Mouse (Mus musculus): ENCODE data around the gene Gm17545.

The Gm17545 gene

GRCm38 (mm10) chr9:22443157-22443556 is 10.9 kb upstream of the Gm17545 start:
- no peak for DNase-seq (ENCODE audit: low read depth, low spot score)

DNA sequence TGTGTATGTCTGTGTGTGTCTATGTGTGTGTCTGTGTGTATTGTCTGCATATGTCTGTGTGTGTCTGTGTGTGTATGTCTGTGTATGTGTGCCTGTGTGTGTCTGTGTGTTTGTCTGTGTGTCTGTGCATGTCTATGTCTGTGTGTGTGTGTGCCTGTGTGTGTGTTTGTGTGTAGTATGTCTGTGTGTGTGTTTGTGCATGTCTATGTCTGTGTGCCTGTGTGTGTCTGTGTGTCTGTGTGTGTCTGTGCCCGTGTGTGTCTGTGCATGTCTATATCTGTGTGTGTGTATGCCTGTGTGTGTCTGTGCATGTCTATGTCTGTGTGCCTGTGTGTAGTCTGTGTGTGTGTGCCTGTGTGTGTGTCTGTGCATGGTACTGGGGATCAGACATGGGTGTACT is 9.0 kb upstream of the Gm17545 start:
- no peak for DNase-seq (ENCODE audit: low read depth, low spot score)

DNA sequence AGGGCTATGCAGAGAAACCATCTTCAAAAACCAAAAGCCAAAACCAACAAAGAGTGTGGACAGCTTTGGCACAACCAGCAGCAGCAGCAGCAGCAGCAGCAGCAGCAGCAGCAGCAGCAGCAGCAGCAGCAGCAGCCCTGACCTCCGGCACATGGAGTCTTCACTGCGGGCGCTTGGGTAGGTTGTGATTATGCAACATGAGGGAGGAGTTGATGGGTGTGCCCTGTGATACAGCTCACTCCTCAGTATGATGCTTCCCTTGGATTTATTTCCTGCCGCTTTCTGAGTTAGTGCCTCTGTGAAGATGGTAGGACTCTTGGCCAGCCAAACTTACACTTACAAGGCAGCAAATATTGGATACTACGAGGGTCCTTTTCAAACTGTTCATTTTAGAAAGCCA is 6.9 kb upstream of the Gm17545 start:
- peak; percentile 43 for DNase-seq (ENCODE audit: low read depth, low spot score)

- DNase-seq (ENCODE audit: low read depth, low spot score) = no peak
These were observed 5.7 kb upstream of the Gm17545 start for GRCm38 (mm10) chr9:22448420-22448819.

DNA sequence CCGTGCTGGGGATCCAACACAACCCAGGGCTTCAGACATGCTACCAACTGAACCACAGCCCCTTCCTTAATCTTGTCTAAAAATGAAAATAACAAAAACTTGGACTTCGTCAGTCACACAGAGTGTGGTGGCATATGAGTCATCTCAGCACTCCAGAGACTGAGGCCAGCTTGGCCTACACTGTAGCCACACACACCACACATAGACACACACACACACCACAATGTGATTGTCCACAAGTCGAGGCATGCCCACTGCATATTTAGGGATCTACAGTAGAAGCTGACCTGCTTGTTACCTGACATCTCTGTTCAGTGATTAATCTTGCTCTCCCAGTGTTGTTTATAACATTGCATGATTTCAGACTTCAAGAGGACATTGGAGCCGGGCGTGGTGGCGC is 4.9 kb upstream of the Gm17545 start:
- DNase-seq (ENCODE audit: low read depth, low spot score) = peak; percentile 49

DNA sequence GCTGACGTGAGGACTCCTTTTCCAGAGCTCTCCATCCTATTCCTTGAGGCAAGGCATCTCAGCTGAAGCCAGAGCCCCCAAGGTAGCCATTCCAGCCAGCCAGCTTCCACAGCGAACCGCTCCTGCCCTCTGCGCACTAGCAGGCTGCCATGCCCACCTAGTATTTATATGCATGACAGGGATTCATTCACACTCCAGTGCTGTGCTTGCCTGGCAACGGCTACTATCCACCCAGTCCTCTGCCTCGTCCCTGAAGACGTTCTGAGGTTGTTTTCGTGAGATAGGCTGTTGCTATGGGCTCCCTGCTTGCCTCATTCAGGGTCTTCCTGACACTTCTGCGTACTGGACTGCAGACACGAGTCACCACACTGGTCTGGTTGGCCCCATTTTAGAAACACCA is 1.4 kb upstream of the Gm17545 start:
- DNase-seq (ENCODE audit: low read depth, low spot score) = no peak

- DNase-seq (ENCODE audit: low read depth, low spot score) = no peak
These were observed 577 bp upstream of the Gm17545 start for GRCm38 (mm10) chr9:22453501-22453924.

- no peak for DNase-seq (ENCODE audit: low read depth, low spot score)
These were observed 951 bp downstream of the Gm17545 start for GRCm38 (mm10) chr9:22455041-22455440.

DNA sequence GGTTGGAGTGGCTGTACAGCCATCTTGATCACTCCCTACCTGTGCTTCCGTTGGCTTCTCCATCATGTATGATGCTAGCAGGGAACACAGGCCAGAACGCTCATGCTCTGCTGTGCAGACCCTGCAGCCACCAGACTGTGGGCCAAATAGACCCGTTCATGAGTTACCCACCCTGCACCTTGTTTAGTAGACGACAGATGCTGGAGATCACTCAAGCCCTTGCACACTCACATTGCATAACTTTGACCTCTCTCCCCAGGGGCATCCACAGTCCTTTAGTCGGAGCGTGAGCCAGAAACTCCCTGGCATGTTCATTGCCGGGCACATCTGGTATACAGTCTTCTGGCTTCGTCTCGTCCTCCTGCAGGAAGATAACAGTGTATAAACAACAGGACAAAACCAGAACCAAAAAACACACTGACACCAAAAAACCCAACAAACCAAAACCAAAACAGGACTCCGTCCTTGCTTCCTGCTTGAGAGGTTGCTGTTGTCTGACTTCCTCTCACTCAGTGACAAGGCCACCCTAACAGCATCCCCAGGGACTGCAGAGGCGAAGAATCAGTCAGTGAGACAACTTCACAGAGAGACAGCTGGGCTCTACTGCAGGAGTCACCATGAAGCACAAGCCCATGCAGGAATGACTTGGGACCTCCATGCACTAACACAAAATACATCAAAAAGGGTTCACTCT is 3.2 kb downstream of the Gm17545 start:
- no peak for DNase-seq (ENCODE audit: low read depth, low spot score)

- peak; percentile 98 for DNase-seq (ENCODE audit: low read depth, low spot score)
These were observed 7.9 kb downstream of the Gm17545 start for GRCm38 (mm10) chr9:22461946-22462345.

DNA sequence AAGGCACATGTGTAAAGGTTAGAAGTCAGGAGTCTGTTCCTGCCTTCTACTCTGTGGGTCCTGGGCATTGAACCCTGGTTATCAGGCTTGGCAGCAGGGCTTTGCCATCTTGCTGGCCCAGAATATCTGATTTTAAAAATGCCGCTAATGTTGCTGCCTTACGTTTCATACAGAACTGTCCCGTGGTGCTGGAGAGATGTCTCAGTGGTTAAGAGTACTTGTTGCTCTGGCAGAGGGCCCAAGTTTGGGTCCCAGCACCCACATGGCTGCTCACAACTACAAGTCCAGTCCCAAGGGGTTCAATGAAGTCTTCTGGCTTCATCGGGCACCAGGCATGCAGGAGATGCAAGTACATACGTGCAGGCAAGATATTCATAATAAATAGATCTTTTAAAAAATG is 12.1 kb downstream of the Gm17545 start:
- no peak for DNase-seq (ENCODE audit: low read depth, low spot score)

DNA sequence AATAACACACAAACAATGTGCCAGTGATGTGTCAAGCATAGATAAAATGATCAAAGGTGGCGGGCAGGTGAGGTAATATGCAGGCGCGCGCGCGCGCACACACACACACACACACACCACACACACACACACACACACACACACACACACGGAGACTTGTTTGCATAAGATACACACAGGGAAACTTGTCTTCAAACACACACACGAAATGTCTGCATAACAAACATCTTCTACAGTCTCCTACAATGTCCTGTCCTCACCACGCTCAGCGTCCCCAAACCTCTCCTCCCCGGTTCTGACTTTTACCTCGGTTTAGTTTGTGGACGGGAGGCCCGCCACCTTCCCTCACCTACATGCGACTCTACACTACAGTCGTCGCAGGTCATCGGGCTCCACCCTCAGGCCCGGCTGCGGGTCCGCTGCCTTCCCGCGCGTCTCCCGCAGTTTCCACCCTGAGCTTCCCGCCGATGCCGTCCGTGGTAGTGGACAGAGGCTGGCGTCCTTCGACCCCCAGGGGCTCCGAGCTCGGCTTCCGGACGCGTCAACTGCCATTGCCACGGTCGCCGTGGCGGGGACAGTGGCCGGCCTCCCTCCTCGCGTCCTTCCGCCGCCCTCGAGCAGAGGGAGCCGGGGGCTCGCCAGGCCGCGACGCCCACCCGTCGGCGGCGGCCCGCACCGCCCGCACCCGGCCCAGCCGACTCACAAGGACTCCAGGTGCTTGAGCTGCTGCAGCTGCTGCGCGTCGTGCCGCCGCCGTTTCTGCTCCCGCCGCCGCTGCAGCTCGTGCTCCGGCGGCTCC is 13.5 kb downstream of the Gm17545 start:
- DNase-seq (ENCODE audit: low read depth, low spot score) = peak; percentile 58

DNA sequence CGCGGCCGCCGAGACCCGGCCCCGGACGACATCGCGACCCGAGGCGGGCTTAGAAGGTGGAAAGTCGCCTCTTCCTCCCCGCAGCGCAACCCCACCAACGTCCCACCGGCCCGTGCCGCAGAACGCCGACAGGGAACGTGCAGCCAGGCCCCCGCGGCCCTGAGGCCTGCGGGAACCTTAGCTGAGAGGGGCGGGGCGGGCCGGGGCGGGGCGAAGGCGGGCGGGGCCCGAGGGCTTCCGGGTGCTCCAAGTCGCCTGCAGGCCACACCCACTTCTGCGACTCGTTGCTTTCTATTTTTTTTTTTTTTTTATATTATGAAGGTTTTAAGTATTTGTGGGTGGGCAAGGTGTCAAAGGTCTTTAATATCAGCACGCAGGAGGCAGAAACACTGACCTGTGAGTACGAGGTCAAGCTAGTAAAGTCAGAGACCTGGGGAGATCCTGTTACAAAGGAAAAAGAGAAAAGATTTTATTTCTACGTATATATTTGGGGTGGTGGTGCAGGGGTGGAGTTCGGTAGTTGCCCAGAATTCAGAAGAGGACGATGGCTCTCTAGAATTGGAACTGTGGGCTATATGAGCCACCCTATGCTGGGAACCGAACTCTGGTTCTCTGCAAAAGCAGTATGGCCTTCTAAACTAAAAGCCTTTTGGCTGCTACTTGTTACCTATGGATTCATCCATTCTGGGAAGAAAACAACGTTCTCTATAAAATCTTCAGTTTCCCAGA is 14.2 kb downstream of the Gm17545 start:
- DNase-seq (ENCODE audit: low read depth, low spot score) = peak; percentile 88

DNA sequence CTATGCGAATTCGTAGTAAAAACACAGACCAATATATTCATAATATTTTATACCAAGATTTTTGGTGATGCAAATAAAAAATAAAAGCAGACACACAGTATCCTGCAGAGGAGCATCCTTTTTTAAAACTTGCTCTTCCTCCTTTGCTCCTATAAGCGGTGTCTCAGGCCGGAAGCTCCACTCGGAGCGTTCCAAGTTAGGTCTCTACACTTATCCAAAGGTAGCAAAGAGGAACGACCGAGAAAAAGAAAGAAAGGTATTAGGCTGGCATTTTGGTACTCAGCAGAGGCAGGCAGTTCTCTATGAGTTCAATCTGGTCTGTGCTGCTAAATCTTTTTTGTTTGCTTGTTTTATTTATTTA is 14.8 kb downstream of the Gm17545 start:
- DNase-seq (ENCODE audit: low read depth, low spot score) = no peak

GRCm38 (mm10) chr9:22469643-22470042 is 15.6 kb downstream of the Gm17545 start, which contains the start of gene Rp9:
TSS of gene Rp9 (minus strand) at chr9:22469743.
- DNase-seq (ENCODE audit: low read depth, low spot score) = no peak

GRCm38 (mm10) chr9:22475424-22475868 is 21.4 kb downstream of the Gm17545 start, which contains the start of gene Bbs9:
TSS of gene Bbs9 (plus strand) at chr9:22475715.
- DNase-seq (ENCODE audit: low read depth, low spot score) = peak; percentile 99

DNA sequence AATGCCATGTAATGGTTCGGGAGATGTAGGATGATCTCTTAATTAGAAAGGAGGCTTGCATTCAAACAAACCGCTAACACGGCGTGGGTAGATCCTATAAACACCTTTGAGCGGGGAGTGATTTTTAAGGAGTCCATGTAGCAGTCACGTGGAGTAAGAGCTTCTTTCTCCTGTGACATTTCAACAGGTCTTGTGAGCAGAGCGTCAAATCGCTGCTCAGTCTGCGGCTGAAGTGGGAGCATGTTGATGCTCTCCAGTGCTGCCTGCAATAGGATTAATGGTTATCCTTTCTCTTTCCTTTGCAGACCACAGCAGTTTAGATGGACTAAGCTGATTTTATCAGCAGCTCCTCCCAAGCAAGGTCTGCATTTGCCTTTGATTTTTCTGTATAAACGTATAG is 22.2 kb downstream of the Gm17545 start:
- DNase-seq (ENCODE audit: low read depth, low spot score) = peak; percentile 68

DNA sequence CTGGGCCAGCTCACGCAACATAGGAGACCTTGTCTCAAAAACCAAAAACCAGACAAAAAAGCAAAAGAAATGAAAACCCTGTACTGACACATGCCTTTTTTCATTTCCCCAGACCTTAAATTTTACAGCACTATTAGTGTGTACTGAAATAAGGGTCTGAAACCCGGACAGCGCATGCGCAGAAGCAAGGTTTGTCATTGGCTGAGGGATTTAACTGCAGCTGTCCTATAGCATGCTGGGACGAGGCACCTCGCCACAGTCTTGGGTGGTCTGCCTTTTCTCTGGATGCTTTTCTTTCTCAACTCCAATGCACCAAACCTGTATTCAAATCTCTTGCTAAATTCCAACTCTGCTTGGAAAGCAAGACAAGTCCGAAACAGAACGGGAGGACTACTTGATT is 24.9 kb downstream of the Gm17545 start:
- no peak for DNase-seq (ENCODE audit: low read depth, low spot score)

GRCm38 (mm10) chr9:22483866-22484561 is 29.9 kb downstream of the Gm17545 start:
- peak; percentile 58 for DNase-seq (ENCODE audit: low read depth, low spot score)

GRCm38 (mm10) chr9:22484562-22485308 is 30.6 kb downstream of the Gm17545 start:
- no peak for DNase-seq (ENCODE audit: low read depth, low spot score)

DNA sequence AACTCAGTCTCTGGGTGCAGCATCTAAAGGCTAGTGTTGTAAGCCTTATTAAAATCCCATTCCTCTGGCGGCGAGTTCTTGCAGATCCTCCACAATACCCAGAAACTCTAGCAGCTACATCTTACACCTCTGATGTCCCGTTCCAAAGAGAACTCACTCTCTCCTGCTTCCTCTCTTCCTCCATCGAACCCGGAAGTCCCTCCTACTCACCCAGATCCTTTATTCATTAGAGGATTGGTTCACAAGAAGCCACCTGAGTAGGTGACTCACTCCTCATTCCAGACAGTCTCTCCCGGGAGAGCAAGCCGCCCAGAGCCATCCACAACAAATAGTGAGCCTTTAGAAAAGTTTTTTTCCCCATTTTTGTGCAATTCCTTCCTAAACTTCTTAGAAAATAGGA is 32.1 kb downstream of the Gm17545 start:
- peak; percentile 16 for DNase-seq (ENCODE audit: low read depth, low spot score)
